Mouse (Mus musculus): ENCODE data around the gene Olfr750. TPM values are rescaled to one million over a fixed set of nuclear protein-coding genes. Genes with fewer than 3 reads are reported as not detected.
A peak's percentile ranks its signal among the peaks of the same experiment; 100 is the strongest.

The Olfr750 gene
- polyA plus RNA-seq, 1 experiment from 2014 or later, result not detected

- Histone ChIP-seq H3K4me3 (ENCODE audit: control insufficient read depth in 1 of 2, insufficient read depth in 1 of 2, low read depth in 1 of 2, low read length in 2 of 2) (no peak overlapping the region), H3K9ac (ENCODE audit: low read length) (no peak overlapping the region), H3K36me3 (ENCODE audit: control insufficient read depth, insufficient read depth, low read length) (no peaks in the 10 kb centered on the region), H3K4me1 (ENCODE audit: control insufficient read depth in 2 of 2, insufficient read depth in 2 of 2, low read length in 2 of 2) (no peaks in the 10 kb centered on the region), H3K4me2 (ENCODE audit: low read length) (no peak overlapping the region), H3K9me3 (ENCODE audit: control insufficient read depth, low read length) (peaks cover 5% of the 10 kb centered on the region), H3K27me3 (ENCODE audit: control insufficient read depth, insufficient read depth, low read length) (no peaks in the 10 kb centered on the region), H3K27ac (replicated peaks in 1 of 2; ENCODE audit: control insufficient read depth in 1 of 2, insufficient read depth in 1 of 2, low read depth in 2 of 2, low read length in 2 of 2) (no peak overlapping the region)
- no peak for ATAC-seq (ENCODE audit: insufficient number of reproducible peaks, insufficient read depth, low FRiP score, low read depth)
- WGBS, result 72% methylated on average over 1 of the region's 1 CpGs
Observed at GRCm38 (mm10) chr14:51024820-51025219, 49.4 kb downstream of the Olfr750 start.

- no peak overlapping the region for H3K4me3 ChIP-seq (ENCODE audit: control insufficient read depth in 1 of 2, insufficient read depth in 1 of 2, low read depth in 1 of 2, low read length in 2 of 2)
- no peaks in the 10 kb centered on the region for H3K36me3 ChIP-seq (ENCODE audit: control insufficient read depth, insufficient read depth, low read length)
- ATAC-seq (ENCODE audit: insufficient number of reproducible peaks, insufficient read depth, low FRiP score, low read depth), result no peak
- H3K27me3 ChIP-seq (ENCODE audit: control insufficient read depth, insufficient read depth, low read length), result no peaks in the 10 kb centered on the region
- peaks cover 7% of the 10 kb centered on the region for H3K9me3 ChIP-seq (ENCODE audit: control insufficient read depth, low read length)
- no peak overlapping the region for H3K9ac ChIP-seq (ENCODE audit: low read length)
- WGBS, result 76% methylated on average over 4 of the region's 4 CpGs
- H3K27ac ChIP-seq (replicated peaks in 1 of 2; ENCODE audit: control insufficient read depth in 1 of 2, insufficient read depth in 1 of 2, low read depth in 2 of 2, low read length in 2 of 2), result no peak overlapping the region
- no peak overlapping the region for H3K4me2 ChIP-seq (ENCODE audit: low read length)
- H3K4me1 ChIP-seq (ENCODE audit: control insufficient read depth in 2 of 2, insufficient read depth in 2 of 2, low read length in 2 of 2), result no peaks in the 10 kb centered on the region
Observed at GRCm38 (mm10) chr14:51023457-51023856, 50.8 kb downstream of the Olfr750 start.

GRCm38 (mm10) chr14:51017256-51017655 is 57.0 kb downstream of the Olfr750 start:
- no peak overlapping the region for H3K4me3 ChIP-seq (ENCODE audit: control insufficient read depth in 1 of 2, insufficient read depth in 1 of 2, low read depth in 1 of 2, low read length in 2 of 2)
- peak overlapping the region in 1 of 2 experiments; percentile 2; a peak in 1 of 4 replicates for H3K27ac ChIP-seq (replicated peaks in 1 of 2; ENCODE audit: control insufficient read depth in 1 of 2, insufficient read depth in 1 of 2, low read depth in 2 of 2, low read length in 2 of 2)
- no peaks in the 10 kb centered on the region for H3K27me3 ChIP-seq (ENCODE audit: control insufficient read depth, insufficient read depth, low read length)
- H3K9ac ChIP-seq (ENCODE audit: low read length), result no peak overlapping the region
- H3K4me1 ChIP-seq (ENCODE audit: control insufficient read depth in 2 of 2, insufficient read depth in 2 of 2, low read length in 2 of 2), result no peaks in the 10 kb centered on the region; a peak in 1 of 4 replicates
- peaks cover 7% of the 10 kb centered on the region for H3K9me3 ChIP-seq (ENCODE audit: control insufficient read depth, low read length)
- no peak overlapping the region for H3K4me2 ChIP-seq (ENCODE audit: low read length)
- no peak for ATAC-seq (ENCODE audit: insufficient number of reproducible peaks, insufficient read depth, low FRiP score, low read depth)
- H3K36me3 ChIP-seq (ENCODE audit: control insufficient read depth, insufficient read depth, low read length), result no peaks in the 10 kb centered on the region
- WGBS, result 47% methylated on average over 3 of the region's 3 CpGs

Other genes with a start within 250 kb of the Olfr750 start
- 6.6 and 8.3 TPM in 2 replicates for gene Tep1, start 203.9 kb downstream of the Olfr750 start, polyA plus RNA-seq (2014; fragmentation: Nextera tagmentation; extraction: Ambion mirVana)
- 0.11 and 0.26 TPM in 2 replicates for gene Klhl33, start 176.9 kb downstream of the Olfr750 start, polyA plus RNA-seq (2014; fragmentation: Nextera tagmentation; extraction: Ambion mirVana)
- 118 and 134 TPM in 2 replicates for gene Osgep, start 149.5 kb downstream of the Olfr750 start, polyA plus RNA-seq (2014; fragmentation: Nextera tagmentation; extraction: Ambion mirVana)
- gene Apex1, start 149.5 kb downstream of the Olfr750 start, polyA plus RNA-seq (2014; fragmentation: Nextera tagmentation; extraction: Ambion mirVana), result 127 and 132 TPM in 2 replicates
- gene Pip4p1, start 143.6 kb downstream of the Olfr750 start, polyA plus RNA-seq (2014; fragmentation: Nextera tagmentation; extraction: Ambion mirVana), result 24.0 and 35.1 TPM in 2 replicates
- 30.5 and 32.2 TPM in 2 replicates for gene Pnp, start 143.4 kb downstream of the Olfr750 start, polyA plus RNA-seq (2014; fragmentation: Nextera tagmentation; extraction: Ambion mirVana)
- not detected in 2 replicates for gene Gm49342, start 129.9 kb downstream of the Olfr750 start, polyA plus RNA-seq (2014; fragmentation: Nextera tagmentation; extraction: Ambion mirVana)
- 0.36 and 0.59 TPM in 2 replicates for gene Pnp2, start 118.4 kb downstream of the Olfr750 start, polyA plus RNA-seq (2014; fragmentation: Nextera tagmentation; extraction: Ambion mirVana)
- 0.32 and 0.57 TPM in 2 replicates for gene Rnase10, start 66.7 kb downstream of the Olfr750 start, polyA plus RNA-seq (2014; fragmentation: Nextera tagmentation; extraction: Ambion mirVana)
- gene Rnase9, start 32.6 kb downstream of the Olfr750 start, polyA plus RNA-seq (2014; fragmentation: Nextera tagmentation; extraction: Ambion mirVana), result not detected in 2 replicates
- gene Rnase11, start 24.3 kb downstream of the Olfr750 start, polyA plus RNA-seq (2014; fragmentation: Nextera tagmentation; extraction: Ambion mirVana), result not detected in 2 replicates
- 0.82 TPM in 1 of 2 replicates, not detected in the other for gene Rnase12, start 16.8 kb downstream of the Olfr750 start, polyA plus RNA-seq (2014; fragmentation: Nextera tagmentation; extraction: Ambion mirVana)
- gene Rnase4, start 16.6 kb upstream of the Olfr750 start, polyA plus RNA-seq (2014; fragmentation: Nextera tagmentation; extraction: Ambion mirVana), result 25.0 and 29.7 TPM in 2 replicates
- 3.8 and 4.8 TPM in 2 replicates for gene Ang, start 16.7 kb upstream of the Olfr750 start, polyA plus RNA-seq (2014; fragmentation: Nextera tagmentation; extraction: Ambion mirVana)
- gene Eddm3b, start 40.0 kb upstream of the Olfr750 start, polyA plus RNA-seq (2014; fragmentation: Nextera tagmentation; extraction: Ambion mirVana), result not detected in 2 replicates
- gene Rnase6, start 49.5 kb upstream of the Olfr750 start, polyA plus RNA-seq (2014; fragmentation: Nextera tagmentation; extraction: Ambion mirVana), result 0.24 and 1.0 TPM in 2 replicates
- 0.47 and 1.1 TPM in 2 replicates for gene Rnase1, start 72.3 kb upstream of the Olfr750 start, polyA plus RNA-seq (2014; fragmentation: Nextera tagmentation; extraction: Ambion mirVana)
- not detected in 2 replicates for gene Rnase2b, start 87.8 kb upstream of the Olfr750 start, polyA plus RNA-seq (2014; fragmentation: Nextera tagmentation; extraction: Ambion mirVana)
- not detected in 2 replicates for gene Ang2, start 124.7 kb upstream of the Olfr750 start, polyA plus RNA-seq (2014; fragmentation: Nextera tagmentation; extraction: Ambion mirVana)
- gene Ear14, start 129.0 kb upstream of the Olfr750 start, polyA plus RNA-seq (2014; fragmentation: Nextera tagmentation; extraction: Ambion mirVana), result not detected in 2 replicates
- gene Rnase2a, start 181.7 kb upstream of the Olfr750 start, polyA plus RNA-seq (2014; fragmentation: Nextera tagmentation; extraction: Ambion mirVana), result not detected in 2 replicates

Data from heart, embryonic 14.5 days (tissue).